Mouse (Mus musculus) splenic B cell, adult 2 months (primary cell): ENCODE results near the gene Mgat3.

ENCODE experiments used
- DNase-seq: peaks from one replicate; pipeline ENCODE4 v3.0.0-alpha.2; 2011; ENCODE audit warnings: low read depth, low spot score
- H3K27me3 ChIP-seq: 2 replicates; pipeline ENCODE4 v1.6.1; 2012; ENCODE audit warnings: mild to moderate bottlenecking, low read length, moderate library complexity, mixed read lengths; ENCODE audit not compliant: control insufficient read depth, poor library complexity, insufficient read depth, severe bottlenecking
- H3K36me3 ChIP-seq: 2 replicates; pipeline ENCODE4 v1.6.1; 2012; ENCODE audit warnings: mild to moderate bottlenecking, low read length, moderate library complexity, mixed read lengths; ENCODE audit not compliant: control insufficient read depth, poor library complexity, insufficient read depth, severe bottlenecking

The Mgat3 gene

DNA sequence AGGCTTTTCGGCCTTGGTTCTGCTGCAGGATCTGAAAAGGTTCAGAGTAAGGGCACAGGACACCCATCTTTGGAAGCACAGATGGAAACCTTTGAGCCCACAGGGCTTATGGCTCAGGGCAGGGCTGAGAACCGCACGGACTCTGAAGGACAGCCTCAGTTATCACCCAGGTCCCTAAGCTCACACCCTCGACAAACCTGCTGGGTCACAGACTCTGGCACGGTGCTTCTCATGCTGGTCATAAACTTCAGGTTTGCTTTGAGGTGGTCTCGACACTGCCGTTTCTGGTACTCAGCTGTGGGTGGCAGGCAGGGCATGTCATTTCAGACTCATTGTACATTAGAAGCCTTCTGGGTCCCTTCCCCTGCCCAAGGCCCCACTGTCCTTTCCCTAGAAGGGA, 87.6 kb downstream of the Mgat3 start:
- H3K27me3 ChIP-seq, result no peaks in the 10 kb centered on the region
- H3K36me3 ChIP-seq, result peaks cover 21% of the 10 kb centered on the region
- DNase-seq, result no peak

DNA sequence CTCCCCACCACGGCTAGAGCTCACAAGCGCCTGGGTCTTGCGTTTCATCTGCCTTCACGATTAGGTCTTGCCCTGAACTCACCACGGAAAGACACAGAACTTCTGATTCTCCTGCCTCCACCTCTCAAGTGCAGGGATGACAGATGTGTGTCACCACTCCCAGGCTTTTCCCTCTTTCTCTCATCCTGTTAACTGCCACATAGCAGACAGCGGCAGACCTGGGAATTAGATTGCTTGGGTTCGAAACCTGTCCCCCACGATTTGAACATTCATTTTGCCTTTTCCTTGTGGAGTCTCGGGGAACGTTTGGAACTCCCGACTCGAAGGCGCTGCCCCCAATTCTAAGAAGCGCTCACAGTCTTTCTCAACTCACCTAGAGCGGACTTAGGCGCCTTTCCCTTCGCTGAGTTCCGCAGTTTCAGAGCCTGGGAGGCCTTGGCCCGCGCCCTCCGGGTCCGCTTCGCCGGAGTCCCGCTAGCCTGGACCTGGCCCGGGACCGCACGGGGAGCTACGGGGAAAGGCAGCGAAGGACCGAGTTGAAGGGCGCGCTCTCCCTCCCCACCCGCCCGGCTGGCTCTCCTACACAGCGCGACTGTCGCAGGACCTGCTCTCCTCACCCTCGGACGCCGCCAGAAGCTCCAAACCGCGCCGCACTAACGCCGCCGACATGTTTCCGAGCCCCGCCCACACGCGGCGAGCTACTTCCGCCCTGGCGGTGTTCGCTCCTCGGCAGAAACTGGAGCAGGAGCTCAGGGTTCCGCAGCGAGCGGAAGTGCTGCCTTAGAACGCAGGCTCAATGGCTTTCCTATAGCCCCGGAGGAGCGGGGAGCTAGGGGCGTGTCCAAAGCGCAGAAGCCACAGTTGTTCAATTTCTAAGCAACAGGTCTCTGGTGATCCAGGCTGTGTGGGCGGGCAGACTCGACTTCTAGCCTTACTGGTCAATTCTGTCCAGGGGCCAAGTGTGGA, 90.4 kb downstream of the Mgat3 start, which contains the start of gene Rps19bp1:
Gene Rps19bp1, minus strand, starts transcription at position 706 of the 966 bp plus-strand sequence.
- Histone ChIP-seq H3K36me3 (no peaks in the 10 kb centered on the region; the same call in 1 of the 2 replicates), H3K27me3 (no peaks in the 10 kb centered on the region)
- peak; percentile 95 for DNase-seq
